Mouse (Mus musculus) liver, postnatal 0 days (tissue): Measurements from ENCODE around the gene Pcp4l1.

Experiments used
- CTCF ChIP-seq: sonication (generic); IDR thresholded peaks from 2 replicates; pipeline ENCODE4 v1.5.1; 2016; ENCODE audit warnings: antibody characterized with exemption, low read depth
- EP300 ChIP-seq: IDR thresholded peaks from 2 replicates; pipeline ENCODE4 v1.6.1; 2016; ENCODE audit warnings: antibody characterized with exemption, low read depth, mild to moderate bottlenecking

- TF ChIP-seq CTCF: no peak
- TF ChIP-seq EP300: no peak
These were observed 8.0 kb downstream of the Pcp4l1 start for GRCm38 (mm10) chr1:171187851-171188700.
